Mouse (Mus musculus): Measurements from ENCODE around the gene Gm8108.
"Not testable (repeated sequence)": the region's sequence is repeated elsewhere in the genome, so short reads cannot be mapped to it uniquely, and the experiment has no call there.

Gene Gm8108

DNA sequence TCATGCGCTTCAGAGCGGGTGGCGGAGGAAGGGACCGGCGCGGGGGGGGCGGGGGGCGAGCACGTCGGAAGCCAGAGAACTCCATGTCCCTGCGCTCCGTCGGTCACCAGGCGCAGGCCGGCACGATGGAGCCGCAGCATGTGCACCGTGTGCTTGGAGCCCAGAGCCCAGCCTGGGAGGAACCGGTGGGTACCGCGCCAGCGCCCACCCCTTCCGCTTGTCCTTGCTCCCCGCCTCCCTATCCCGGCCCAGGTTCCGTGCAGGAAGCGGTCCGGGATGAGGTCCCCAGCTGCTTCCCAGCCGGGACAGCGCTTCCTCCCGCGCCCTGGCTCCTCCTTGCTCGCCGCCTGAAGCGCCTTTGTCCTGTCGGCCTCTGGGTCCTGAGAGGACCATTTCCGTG, at the start of gene Gm8108:
Gene Gm8108, plus strand, starts transcription at position 101 of the 400 bp plus-strand sequence.
- DNase-seq (ENCODE audit: low spot score): peak; percentile 1

DNA sequence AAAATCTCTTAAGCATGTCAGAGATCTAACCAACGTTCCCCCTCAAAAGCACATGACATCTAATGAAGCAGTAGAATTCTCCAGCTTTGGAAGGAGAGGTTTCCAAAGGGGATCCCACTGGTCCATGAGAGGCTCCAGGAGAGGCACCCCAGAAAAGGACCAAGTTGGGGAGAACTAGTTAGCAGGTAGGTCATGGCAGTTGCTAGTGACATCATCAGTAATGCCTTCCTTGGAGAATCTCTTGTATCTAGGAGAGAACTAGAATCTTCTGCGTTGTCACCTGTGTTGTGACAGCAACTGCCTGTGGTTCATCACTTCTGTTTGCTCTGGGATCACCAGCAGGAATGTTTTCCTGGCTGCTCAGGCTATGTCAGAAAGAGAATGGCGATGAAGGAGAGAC, 26.5 kb upstream of the Gm8108 start, which contains the start of gene Gm3115:
Gene Gm3115, plus strand, starts transcription at position 301 of the 400 bp plus-strand sequence.
- DNase-seq (ENCODE audit: low spot score): not testable (repeated sequence)

- DNase-seq (ENCODE audit: low spot score): not testable (repeated sequence)
Measured at GRCm38 (mm10) chr14:4141646-4142045, 31.3 kb downstream of the Gm8108 start.

- not testable (repeated sequence) for DNase-seq (ENCODE audit: low spot score)
Measured at GRCm38 (mm10) chr14:4164730-4165129, 54.4 kb downstream of the Gm8108 start, which contains the start of gene Gm3127. Gene Gm3127, plus strand, starts transcription at chr14:4165030.

GRCm38 (mm10) chr14:4182030-4182429, 71.7 kb downstream of the Gm8108 start:
- not testable (repeated sequence) for DNase-seq (ENCODE audit: low spot score)
